16 mouse cellular contexts compared by ENCODE assay signal in genomic region chrX:137121718-137122117, GRCm38 (mm10). TPM values are rescaled to one million over a fixed set of nuclear protein-coding genes. Genes with fewer than 3 reads are reported as not detected.
DNase-seq lines count a peak whose midpoint lies in the region; ATAC-seq lines count a peak whose summit lies in the region.
"Had no signal": no experiment of that assay in that cellular context is flagged by ENCODE, and none has a peak within 500 bp of the region (broad histone marks: within the 10 kb centered on the region; RNA-seq: fewer than 3 reads in every experiment).

Gene Esx1, minus strand, starts transcription at chrX:137122083.

- no peak within 1 kb of the TSS for H3K9ac ChIP-seq in heart, embryonic 15.5 days
- H3K9ac ChIP-seq in lung, embryonic 16.5 days (ENCODE audit: low read length), result no peak within 1 kb of the TSS
- H3K9ac ChIP-seq in forebrain, embryonic 13.5 days, result no peak within 1 kb of the TSS

- intact Hi-C loops in left cerebral cortex, postnatal 36 days (cut with DNase I), result no loop called here

- no peak for ATAC-seq in heart, embryonic 15.5 days (replicated peaks; ENCODE audit: insufficient number of reproducible peaks, insufficient read depth, low FRiP score, low read depth)
- no peak for ATAC-seq in lung, embryonic 16.5 days (ENCODE audit: low read depth)
- no peak for ATAC-seq in forebrain, embryonic 13.5 days

- H3K9me3 ChIP-seq in heart, embryonic 15.5 days (replicated peaks), result no peaks in the 10 kb centered on the region
- peaks cover 2% of the 10 kb centered on the region; the same call in 1 of the 2 replicates for H3K9me3 ChIP-seq in lung, embryonic 16.5 days (ENCODE audit: control insufficient read depth, low read length)
- peaks cover 3% of the 10 kb centered on the region; the same call in 1 of the 2 replicates for H3K9me3 ChIP-seq in forebrain, embryonic 13.5 days (replicated peaks)

- no peak within 1 kb of the TSS for H3K27ac ChIP-seq in heart, embryonic 15.5 days
- H3K27ac ChIP-seq in lung, embryonic 16.5 days (ENCODE audit: low read length), result no peak within 1 kb of the TSS
- H3K27ac ChIP-seq in forebrain, embryonic 13.5 days, result no peak within 1 kb of the TSS
- H3K27ac ChIP-seq: left cerebral cortex, adult 2 months; macrophage had no signal

- WGBS in heart, embryonic 15.5 days, result 15% methylated on average over 21 of the region's 21 CpGs
- 22% methylated on average over 21 of the region's 21 CpGs for WGBS in lung, embryonic 16.5 days
- 23% methylated on average over 21 of the region's 21 CpGs for WGBS in forebrain, embryonic 13.5 days

- H3K27me3 ChIP-seq in heart, embryonic 15.5 days, result peaks cover 74% of the 10 kb centered on the region
- H3K27me3 ChIP-seq in lung, embryonic 16.5 days (ENCODE audit: control insufficient read depth, insufficient read depth, low read depth, low read length), result peaks cover 70% of the 10 kb centered on the region
- H3K27me3 ChIP-seq in forebrain, embryonic 13.5 days, result peaks cover 83% of the 10 kb centered on the region

- H3K4me3 ChIP-seq in heart, embryonic 15.5 days, result peak within 1 kb of the TSS; percentile 25; the same call in 1 of the 2 replicates
- peak within 1 kb of the TSS; percentile 15; the same call in 1 of the 2 replicates for H3K4me3 ChIP-seq in lung, embryonic 16.5 days (ENCODE audit: low read length)
- peak within 1 kb of the TSS; percentile 17; the same call in 1 of the 2 replicates for H3K4me3 ChIP-seq in forebrain, embryonic 13.5 days
- H3K4me3 ChIP-seq: left cerebral cortex, adult 2 months had no signal

- H3K4me1 ChIP-seq in heart, embryonic 15.5 days (replicated peaks), result peaks cover 9% of the 10 kb centered on the region
- H3K4me1 ChIP-seq in lung, embryonic 16.5 days (replicated peaks; ENCODE audit: control insufficient read depth, insufficient read depth, low read length), result 0 out of 2 replicates have a peak, but pooled peaks cover 3% of the 10 kb centered on the region
- H3K4me1 ChIP-seq in forebrain, embryonic 13.5 days, result no peaks in the 10 kb centered on the region; the same call in 1 of the 2 replicates

- no peak for DNase-seq in heart, adult 11 months
- no peak for DNase-seq in lung, postnatal 36 days
- peak; percentile 58 for DNase-seq in MN1 (ENCODE audit: low spot score)
- no peak for DNase-seq in left cerebral cortex, postnatal 36 days (ENCODE audit: low spot score in 2 of 2)
- no peak for DNase-seq in frontal cortex, postnatal 25 days (ENCODE audit: low spot score in 2 of 2)
- DNase-seq: cerebellum, postnatal 36 days; gastrocnemius, postnatal 36 days; kidney, adult 8-10 months; right cerebral cortex, postnatal 25 days; thymus, adult 2 months had no signal

- peak within 1 kb of the TSS; percentile 18; the same call in 1 of the 2 replicates for H3K4me2 ChIP-seq in heart, embryonic 15.5 days
- H3K4me2 ChIP-seq in lung, embryonic 16.5 days (ENCODE audit: low read depth, low read length), result 0 out of 2 replicates have a peak within 1 kb of the TSS, but pooled peaks have one; percentile 8
- H3K4me2 ChIP-seq in forebrain, embryonic 13.5 days, result 0 out of 2 replicates have a peak within 1 kb of the TSS, but pooled peaks have one; percentile 22

- no peaks in the 10 kb centered on the region for H3K36me3 ChIP-seq in heart, embryonic 15.5 days
- no peaks in the 10 kb centered on the region for H3K36me3 ChIP-seq in lung, embryonic 16.5 days (ENCODE audit: control insufficient read depth, insufficient read depth, low read length)
- no peaks in the 10 kb centered on the region for H3K36me3 ChIP-seq in forebrain, embryonic 13.5 days (ENCODE audit: poor library complexity, severe bottlenecking)

RNA-seq across cellular contexts. Expression of gene Esx1, which starts in this region (rescaled TPM):
- not detected in 2 replicates for polyA plus RNA-seq in heart, embryonic 15.5 days (2015; fragmentation: Nextera tagmentation; extraction: Ambion mirVana)
- not detected in 2 replicates for polyA plus RNA-seq in lung, embryonic 16.5 days (2015; fragmentation: Nextera tagmentation; extraction: Ambion mirVana)
- not detected in 2 replicates for polyA plus RNA-seq in forebrain, embryonic 13.5 days (2015; fragmentation: Nextera tagmentation; extraction: Ambion mirVana)
- not detected for total RNA-seq in left cerebral cortex, postnatal 36 days (2021)
- total RNA-seq: gastrocnemius, postnatal 36 days; left cerebral cortex, adult 2 months had no signal
- polyA plus RNA-seq: macrophage; neural tube, embryonic 14.5 days; thymus, adult 2 months had no signal
